Mouse (Mus musculus) spleen, postnatal 36 days (tissue): ENCODE results near the gene Tubd1.
A peak's percentile ranks its signal among the peaks of the same experiment; 100 is the strongest.

ENCODE experiments used
- DNase-seq, 2 experiments: peaks; one replicate each; pipeline ENCODE4 v3.0.0; 2022; ENCODE audit warnings: low spot score in 2 of 2, mixed read lengths in 1 of 2

Gene Tubd1

DNA sequence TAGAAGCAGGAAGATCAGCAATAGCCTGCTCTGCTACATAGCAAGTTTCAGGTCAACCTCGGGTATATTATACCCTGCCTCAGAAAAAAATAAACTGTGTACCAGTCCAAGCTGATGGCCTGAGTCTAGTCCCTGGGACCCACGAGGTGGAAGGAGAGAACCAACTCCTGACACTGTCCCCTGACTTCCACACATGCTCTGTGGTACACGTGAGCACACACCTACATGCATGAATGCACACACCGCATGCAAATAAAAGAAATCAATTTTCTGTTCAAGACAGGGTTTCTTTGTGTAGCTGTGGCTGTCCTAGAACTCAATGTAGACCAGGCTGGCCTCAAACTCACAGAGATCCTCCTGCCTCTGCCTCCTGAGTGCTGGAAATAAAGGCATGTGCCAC lies 13.5 kb downstream of the Tubd1 start:
- DNase-seq, result no peak

DNA sequence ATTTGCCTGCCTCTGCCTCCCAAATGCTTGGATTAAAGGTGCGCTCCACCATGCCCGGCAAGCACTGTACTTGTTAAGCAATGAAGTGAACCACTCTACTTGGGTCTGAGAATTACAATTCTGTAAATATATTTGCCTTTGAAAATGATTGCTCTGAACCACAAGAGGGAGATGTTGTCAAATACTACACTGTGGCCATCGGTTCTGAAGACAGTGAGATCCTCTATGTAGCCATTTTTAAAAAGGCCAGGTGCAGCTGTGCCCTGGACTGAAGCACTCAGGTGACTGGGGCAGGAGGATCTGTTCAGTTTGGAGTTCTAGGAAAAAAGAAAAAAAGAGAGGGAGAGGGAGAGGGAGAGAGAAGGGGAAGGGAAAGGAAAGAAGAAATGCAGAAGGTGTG lies 23.6 kb downstream of the Tubd1 start:
- peak in 1 of 2 experiments; percentile 43 for DNase-seq

DNA sequence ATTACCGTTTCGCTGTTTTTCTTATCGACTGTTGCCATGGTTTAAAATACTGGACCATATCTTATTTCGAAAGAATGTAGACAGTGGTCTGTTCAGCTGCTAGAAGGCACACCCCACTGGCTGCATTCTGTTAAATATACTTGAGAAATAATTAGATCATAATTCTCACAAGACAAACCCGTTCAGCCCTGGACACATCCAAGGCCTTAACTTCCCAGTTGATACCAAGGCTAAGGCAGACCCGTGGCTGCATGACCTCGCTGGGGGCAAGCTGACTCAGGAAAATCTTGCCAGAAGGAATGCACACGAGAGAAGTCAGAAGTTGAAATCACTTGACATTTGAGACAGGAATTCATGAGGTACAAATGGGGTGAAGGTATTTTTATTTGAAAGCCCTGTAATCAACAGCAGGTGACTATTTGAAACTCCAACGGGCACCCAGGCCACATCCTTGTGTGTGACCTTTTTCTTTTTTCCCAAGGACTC lies 25.5 kb downstream of the Tubd1 start:
- DNase-seq, result no peak

DNA sequence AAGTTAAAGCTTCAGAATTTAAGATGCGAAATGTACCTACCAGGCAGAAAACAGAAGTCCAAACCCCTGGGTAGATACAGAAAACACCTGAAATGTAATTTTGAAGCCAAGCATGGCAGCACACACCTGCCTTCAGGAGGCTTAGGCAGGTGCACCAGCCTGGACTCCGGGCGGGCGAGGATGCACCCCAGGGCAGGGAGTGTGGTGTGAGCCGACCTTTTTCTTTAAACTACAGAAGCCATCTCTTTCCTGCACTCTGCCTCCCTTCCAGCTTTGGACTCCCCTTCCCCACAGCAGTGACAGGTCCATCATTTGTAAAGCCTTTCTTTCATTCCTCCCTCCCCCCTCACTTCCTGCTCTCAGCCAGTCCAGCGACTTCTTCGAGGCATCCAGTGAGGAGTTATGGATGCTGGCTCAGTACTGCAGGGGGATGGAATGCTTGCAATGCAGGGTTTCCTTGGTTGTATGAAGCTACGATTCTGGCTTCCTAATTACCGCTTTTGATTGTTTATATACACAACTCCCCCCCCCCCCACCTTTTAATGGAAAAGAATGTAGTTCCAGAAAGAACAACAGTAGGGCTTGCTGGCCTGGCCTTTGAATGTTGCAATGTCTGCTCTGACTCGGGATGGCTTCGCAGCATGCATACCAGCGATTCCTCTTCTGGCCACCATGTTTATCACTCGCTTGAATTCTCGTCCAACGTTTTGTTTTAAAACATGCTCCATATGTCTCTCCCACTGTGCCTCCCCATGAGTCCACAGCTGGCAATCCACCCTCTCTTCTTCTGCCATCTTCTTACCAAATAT lies 26.5 kb downstream of the Tubd1 start:
- no peak for DNase-seq

DNA sequence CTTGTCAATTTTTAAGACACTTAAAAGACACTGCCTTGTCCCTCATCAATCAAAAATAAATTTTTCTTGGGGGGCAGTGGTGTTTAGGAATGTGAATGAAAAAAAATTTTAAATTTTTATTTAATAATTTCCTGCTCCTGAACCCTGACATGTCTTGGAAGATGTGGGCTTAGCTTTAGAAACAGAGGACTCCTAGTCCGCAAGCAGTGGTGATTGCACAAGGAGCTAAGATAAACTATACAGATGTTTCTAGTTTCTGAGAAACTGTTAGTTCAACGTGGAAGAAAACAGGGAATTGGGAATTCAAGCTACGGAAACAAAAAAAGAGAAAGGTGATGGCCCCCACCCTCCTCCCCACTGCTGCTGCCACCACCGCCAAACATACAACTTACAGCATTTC lies 27.1 kb downstream of the Tubd1 start:
- DNase-seq, result no peak

DNA sequence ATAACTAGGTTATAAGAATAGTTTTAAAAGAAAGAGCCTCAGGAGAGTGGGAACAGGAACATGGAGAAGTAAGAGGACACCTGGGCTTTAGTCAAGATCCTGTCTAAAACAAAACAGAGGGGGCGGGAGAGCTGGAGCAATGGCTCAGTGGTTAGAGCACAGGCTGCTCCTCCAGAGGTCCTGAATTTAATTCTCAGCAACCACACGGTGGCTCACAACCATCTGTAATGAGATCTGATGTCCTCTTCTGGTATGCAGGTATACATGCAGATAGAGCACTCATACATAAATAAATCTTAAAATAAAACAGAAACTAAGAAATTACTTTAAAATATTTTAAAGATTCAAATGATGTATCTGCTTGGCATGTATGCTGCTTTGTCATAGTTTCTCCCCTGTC lies 27.8 kb downstream of the Tubd1 start:
- DNase-seq, result no peak

DNA sequence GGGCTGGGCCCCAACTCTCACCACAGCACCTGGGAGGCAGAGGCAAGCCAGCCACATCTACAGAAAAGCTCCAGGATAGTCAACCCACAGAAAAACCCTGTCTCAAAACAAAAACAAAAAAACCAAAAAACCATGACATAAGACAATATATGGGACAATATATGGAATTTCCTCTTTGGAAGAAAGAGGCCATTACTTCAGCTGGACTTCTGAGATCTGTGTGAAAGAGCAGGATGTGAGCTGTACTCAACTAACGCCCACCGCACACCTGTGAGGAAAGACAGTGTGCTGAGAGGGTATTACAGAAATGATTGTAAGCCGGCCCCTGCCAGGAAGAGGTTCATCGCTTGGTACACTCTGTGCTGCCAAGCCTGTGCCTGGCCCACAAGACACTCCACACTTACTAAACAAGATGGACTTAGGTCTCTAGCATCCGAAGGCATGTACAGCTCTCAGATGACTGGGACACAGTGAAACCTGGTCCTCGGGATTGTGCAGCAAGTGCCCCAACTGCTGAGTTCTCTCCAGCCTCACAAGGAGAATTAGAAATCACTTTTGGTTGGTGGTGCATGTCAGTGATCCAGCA lies 28.9 kb downstream of the Tubd1 start:
- no peak for DNase-seq

DNA sequence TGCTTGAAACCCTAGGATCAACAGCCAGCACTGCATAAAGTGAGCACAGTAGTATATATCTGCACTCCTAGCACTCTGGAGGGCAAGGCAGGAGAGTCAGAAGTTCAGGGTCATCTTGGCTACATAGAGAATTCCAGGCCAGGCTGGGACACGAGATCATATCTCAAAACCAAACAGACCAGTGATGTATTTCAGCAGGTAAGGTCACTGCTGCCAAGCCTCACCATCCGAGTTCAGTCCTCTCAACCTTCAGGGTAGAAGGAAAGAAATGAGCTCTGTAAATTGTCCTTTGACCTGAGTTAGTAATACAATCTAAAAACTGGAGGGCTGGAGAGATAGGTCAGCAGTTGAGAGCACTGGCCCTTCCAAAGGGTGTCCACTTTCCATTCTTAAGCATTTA lies 29.6 kb downstream of the Tubd1 start:
- no peak for DNase-seq

DNA sequence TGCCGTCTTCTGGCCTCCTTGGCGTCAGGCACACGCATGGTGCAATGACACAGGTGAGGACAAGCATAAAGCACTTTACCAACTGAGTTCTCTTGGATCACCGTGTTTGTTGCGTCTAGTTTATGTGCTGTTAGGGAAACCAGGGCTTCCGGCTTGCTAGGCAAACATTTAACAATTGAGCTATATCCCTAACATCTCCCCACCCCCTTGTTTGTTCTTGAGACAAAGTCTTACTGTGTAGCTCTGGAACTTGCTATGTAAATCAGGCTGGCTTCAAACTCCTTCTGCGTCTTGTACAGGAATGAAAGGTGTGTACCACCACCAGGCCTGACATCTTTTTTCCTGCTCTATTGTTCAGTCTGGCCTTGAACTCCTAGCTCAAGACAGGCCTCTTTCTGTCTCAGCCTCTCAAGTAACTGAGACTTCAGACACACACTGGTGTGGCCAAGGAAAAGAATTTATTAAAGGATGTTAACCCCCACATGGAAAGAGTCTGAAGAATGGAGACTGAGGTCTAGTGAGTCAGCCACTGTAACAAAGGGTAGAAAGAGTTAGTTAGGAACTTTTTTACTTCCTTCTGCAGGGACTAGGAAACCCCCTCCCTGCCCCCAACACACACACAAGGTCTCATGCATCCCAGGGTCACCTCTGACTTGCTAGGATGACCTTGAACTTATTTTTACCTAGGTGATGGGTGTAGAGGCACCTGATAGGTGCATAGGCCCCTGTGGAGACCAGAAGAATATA lies 31.0 kb downstream of the Tubd1 start:
- no peak for DNase-seq

DNA sequence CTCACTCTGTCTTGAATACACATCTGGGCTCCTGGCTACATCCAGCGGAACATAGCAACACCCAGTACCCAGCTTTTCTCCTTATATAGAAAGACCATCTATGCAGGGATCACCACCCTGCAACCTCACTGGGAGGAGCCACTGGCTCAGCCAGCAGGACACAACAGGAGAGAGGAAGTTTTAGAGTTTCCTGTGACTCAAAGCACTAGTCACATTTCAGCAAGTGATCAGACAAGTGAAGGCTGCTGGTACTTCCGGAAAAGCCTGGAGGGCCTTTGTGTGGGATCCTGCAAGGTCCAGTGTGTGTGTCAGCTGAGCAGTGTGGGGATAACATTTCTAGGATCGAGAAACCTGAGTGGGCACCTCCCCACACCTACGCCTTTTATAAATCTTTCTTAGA lies 32.4 kb downstream of the Tubd1 start:
- peak; percentile 54 to 56 for DNase-seq

DNA sequence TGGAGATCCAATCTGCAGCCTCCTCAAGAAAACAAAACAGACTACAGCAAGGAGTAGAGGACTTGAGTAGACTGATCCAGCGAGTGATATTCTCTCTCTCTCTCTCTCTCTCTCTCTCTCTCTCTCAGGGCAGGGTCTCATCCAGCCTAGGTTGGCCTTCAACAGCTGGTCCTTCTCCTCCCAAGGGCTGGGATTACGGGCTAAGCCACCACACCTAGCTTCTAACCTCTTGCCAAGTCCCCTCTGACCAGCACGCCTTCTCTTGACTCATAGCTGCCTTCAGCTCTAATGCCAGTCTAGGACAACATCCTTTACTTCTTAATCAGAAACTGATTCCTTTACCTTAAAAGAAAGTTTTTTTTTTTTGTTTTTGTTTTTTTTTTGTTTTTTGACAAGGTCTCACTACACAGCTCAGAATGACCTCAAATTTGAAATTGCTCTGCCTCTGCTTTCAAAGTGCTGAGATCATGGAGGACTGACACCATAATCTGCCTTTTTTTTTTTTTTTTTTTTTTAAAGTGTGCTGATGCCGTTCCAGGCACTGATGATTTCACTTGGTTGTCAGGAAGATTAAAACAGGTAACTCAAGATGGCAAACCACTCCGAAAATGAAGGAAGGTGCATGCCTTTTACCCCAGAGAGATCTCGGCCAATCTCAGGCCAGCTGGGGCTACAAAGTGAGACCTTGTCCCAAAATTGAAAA lies 33.5 kb downstream of the Tubd1 start:
- DNase-seq, result no peak

DNA sequence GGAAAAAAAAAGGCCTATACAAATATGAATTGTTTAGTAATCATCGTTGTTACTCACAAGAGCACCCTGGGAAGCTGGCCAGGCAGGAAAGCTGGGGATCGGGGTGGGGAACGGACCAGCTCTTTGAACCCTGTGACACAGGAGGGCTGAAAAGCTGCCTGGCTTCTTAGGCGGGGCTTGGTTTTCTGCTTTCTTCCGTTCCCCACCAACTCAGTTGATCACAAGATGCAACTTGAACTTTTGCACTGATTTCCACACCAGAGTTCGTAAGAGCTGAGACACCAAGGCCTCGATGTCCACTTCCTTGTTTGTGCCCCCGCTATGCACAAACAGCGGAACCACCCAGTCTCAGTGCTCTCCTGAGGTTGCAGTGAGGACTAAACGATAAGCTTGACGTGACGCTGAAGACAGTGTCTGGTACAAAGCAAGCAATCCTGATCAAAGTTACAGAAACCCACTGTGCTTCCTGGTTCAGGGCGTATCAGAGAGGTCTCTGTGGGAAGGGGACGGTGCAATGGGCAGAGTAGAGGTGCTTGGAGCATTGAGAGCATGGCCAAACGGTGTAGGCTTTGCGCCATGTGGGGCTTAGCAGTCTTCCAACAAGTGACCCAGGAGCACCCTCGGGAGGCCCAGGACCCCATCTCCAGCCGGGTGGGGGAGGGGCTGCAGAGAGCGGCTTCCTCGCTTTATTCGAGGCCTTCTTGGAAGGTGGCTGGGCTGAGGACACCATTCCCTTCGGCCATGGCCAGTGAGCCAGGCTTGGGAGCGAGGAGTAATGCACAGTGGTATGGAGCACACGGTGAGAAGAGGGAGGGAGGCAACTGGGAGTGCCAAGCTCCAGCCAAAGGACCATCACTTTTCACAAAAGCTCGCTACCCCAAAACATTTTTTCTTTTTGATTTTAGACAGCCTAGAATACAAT lies 34.3 kb downstream of the Tubd1 start:
- peak; percentile 69 to 74 for DNase-seq

DNA sequence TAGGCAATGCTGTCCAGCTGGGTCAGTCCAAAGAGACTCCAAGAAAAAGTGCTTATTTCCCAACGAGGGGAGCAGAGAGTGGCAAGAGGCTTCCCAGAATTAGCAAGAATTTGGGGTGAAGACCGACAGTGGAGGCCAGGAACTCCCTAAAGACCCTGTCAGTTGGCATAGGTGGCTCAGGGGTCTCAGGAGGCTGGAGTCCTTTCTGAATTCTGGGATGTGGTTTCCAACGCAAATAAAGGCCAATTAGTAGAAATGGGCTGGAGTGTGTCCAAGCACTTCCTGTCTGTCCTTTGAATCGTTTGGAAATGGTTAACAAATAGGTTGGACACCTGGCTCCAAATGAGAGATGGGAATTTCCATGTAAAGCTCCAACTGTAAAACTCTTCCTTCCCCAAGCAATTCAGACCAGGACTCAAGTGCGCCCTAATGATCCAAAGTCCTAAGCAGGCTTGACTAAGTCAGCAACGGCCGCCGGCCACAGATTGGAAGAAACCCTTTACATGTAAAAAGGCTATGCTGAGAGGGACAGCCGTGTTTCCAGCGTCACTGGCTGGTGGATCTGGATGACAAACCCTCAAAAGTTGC lies 35.0 kb downstream of the Tubd1 start:
- no peak for DNase-seq

DNA sequence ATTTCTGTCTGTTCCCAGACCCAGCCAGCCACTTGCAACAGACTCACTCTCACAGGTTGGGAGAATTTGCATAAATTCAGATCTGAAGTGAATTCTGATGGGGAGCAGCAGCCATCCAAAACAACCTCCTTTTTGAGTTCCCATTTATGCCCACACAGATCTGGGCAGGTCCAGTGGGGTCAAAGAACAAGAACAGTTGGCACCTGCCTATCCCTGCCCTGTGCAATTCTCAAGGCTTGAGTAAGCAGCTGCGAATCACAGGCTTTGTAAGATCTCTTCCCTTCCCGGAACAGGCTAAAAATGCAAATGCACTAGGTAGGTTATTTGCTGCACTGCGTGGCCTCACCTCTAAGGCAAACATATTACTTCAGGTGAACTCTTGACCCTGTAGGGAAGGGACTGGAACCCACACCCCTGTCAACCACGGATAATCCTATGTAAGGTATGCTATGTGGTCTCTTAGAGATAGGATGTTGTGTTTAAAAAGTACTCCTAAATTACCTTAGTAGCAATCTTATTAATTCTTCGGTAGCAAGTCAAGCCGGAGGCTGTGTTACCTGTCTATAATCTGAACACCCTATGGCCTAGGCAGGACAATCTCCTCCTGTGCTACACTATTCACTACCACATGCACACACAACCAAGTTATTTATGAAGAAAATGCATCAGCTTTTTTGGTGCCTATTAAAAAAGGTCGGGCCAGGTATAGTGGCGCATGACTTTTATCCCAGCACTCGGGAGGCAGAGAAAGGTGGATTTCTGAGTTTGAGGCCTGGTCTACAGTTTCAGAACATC lies 35.7 kb downstream of the Tubd1 start:
- peak in 1 of 2 experiments; percentile 27 for DNase-seq

DNA sequence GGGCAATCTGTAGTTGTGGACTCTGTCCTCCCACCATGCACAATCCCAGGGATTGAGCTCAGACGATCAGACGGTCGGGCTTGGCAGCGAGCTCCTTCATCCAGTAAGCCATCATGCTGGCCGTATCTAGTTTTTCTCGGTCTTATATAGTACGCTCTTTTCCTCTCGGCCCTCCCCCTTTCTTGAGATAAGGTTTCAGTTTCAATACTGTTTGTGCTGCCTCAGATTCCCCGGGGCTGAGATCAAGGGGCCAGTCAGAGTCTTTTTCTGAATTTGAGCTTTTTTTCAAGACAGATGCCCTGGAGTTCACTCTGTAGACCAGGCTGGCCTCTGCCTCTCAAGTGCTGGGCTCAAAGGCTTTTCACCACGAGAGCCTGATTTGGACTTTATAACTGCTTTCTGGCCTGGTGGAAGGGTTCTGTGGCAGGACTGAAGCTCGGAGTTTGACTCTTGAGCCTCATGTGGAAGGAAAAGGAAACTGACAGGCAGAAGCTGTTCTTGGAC lies 36.5 kb downstream of the Tubd1 start:
- peak; percentile 63 to 74 for DNase-seq

DNA sequence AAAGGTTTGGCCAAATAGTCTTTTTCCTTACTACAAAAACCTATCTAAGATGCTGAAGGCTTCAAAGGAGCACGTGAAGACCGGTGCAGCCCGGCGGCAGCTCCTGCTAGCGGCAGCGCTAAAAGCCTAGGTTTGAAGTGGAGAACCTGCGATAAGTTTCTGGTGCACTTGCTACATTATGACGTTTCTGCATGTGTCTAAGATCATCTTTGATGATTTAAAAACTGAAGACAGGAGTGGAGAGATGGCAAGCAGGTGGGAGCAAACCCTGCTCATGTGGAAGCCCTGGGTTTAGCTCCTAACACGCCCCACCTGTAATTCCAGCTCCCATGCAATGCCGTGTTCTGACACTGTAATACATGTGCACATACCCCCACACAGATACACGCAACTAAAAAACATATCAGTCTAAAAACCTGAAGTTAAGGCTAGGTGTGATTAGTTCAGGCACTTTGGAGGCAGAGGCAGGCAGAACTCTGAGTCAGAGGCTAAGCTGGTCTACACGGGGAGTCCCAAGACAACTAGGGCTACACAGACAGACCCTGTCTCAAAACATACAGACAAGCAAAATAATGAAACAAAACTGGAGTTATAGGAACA lies 37.3 kb downstream of the Tubd1 start:
- no peak for DNase-seq

DNA sequence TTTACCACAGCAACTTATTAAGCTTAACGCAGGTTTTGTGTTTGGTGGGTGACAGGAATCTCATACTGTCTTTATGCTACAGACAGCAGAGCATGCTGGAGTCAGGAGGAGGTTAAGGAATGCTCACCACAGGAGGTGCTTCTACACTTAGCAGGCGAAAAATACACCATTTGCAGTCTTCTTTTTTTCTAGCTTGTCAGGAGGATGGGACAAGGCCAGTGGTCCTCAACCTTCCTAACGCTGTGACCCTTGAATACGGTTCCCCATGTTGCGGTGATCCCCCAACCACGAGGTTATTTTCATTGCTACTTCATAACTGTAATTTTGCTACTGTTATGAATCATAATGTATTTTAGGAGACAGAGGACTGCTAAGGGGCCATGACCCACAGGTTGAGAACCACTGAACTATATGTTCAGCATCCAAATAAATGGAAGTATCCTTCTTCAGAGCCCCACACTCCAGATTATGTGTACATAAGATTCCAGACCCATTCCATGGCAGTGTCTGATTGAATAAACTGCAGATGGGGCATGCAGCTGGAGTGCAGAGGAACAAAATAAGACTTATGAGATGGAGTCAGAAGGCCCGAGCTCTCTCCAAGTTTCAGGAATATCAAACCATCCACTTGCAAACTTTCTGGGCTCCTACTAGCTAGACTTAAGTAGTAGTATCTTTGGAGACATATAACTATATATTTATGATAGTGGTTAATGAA lies 37.9 kb downstream of the Tubd1 start:
- DNase-seq, result no peak

DNA sequence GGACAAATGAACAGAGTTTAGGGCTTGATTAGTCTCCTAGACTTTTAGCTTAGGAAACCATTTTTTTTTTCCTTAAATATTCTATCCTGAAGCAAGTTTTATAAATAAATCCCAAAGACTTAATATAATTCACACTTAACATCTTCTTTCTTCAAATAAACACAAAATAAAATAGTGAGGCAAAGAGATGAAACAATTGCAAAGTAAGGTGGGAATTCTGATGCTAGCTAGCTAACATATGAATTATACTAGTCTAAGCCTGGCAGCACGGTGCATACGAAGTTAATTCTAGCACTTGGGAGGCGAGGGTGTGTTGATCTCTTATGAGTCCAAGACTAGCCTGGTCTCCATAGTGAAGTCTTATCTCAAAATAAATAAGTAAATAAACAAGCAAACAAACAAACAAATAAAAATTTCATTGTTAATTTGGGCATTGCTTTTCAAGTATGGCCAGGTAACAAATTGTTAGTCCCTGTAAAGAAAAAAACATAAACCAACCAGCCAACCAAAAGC lies 38.6 kb downstream of the Tubd1 start:
- DNase-seq, result no peak
